Mouse (Mus musculus): ENCODE data around the gene Clk2.
"Not testable (repeated sequence)": the region's sequence is repeated elsewhere in the genome, so short reads cannot be mapped to it uniquely, and the experiment has no call there.

Clk2 gene

DNA sequence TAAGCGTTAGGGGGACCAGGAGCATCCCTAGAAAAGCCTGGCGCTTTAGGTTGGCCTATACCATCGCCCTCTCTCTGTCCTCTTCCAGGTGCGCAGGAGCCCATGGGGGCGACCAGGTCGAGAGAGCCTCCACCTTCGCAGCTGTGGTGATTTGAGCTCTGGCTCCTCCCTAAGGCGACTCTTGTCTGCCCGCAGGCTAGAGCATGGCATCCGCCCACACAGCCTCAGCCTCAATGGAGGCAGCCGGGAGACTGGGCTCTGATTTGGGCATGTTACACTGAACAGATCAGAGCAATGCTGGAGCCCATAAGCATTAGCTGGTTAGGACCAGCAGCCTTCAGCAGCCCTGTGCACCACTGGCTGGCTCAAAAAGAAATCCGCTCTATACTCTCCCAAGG lies 23.9 kb downstream of the Clk2 start:
- in situ Hi-C loops (cut with MseI, MboI) = no loop called here

- in situ Hi-C loops (cut with MseI, MboI) = no loop called here
These were observed 25.8 kb downstream of the Clk2 start for GRCm38 (mm10) chr3:89190436-89190835.

- in situ Hi-C loops (cut with MseI, MboI) = no loop called here
These were observed 28.8 kb downstream of the Clk2 start for GRCm38 (mm10) chr3:89193351-89193750.

DNA sequence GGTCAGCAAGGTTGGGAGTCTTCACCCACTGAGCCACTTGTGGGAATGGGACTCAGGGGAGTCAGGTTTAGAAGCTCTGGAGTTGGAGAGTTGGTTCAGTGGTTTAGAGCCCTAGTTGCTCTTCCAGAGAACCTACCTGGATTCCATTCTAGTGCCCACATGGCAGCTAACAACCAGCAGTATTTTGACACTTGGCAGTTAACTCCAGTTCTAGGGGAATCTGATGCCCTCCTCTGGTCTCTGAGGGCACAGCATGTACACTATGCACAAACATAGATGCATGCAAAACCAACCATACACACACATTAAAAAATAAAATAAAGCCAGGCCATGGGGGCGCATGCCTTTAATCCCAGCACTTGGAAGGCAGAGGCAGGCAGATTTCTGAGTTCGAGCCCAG lies 29.3 kb downstream of the Clk2 start:
- in situ Hi-C loops (cut with MseI, MboI) = no loop called here

DNA sequence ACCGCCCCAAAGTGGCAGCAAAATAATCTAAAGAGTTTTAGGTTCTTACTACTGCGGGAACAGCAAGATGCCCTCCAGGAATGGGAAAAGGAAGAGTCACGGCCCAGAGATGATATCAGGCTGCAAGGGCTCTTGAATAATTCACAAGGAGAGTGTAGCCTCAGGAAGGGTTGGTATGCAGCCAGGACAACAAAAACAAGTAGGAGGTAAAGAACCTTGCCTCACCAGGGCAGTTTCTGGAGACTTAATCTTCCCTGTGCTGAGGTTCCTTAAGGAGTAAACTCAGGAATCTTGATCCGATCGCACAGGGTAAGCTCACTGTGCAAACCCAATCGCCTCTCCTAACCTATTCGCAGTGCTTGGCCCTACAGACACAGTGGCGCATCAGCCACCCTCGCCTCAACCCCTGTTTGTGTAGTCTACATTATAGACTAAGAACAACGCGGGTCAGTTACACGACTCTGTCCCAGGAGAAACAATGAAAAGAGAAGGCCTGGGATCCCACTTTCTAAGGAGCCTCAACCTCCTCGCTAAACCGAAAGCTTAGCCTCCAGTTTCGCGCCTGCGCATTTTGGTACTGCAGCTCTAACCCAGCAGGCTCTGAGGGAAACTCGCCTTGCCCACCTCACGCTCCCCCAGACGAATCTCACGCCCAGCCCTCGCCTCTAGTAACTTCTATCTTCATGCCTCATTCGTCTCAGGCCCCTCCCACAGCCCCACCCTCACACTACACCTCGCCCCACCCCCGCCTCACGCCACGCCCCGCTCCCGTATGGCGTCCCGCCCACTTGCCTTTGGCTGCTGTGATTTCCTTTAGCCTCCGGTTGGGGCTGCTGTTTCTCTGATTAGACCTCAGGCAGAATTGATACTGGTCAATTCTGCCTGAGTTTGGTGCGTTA lies 31.6 kb downstream of the Clk2 start:
- in situ Hi-C loops (cut with MseI, MboI) = no loop called here

DNA sequence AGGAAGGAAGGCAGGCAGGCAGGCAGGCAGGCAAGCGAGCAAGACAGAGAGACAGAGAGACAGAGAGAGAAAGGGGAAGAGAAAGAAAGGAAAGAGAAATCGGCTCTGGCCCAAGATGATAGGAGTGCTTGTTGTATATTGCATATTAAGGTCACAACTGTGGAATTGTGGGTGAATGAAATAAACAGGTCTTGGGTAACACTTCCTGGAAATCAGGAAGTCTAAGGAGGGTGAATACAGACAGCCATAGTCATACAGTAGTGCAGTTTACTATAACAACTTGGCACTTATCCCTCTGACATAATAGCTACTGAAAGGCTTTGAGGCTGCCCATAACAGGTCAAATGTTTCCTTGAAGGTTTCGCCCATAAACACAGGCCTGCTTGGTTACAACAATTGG lies 35.2 kb downstream of the Clk2 start:
- in situ Hi-C loops (cut with MseI, MboI) = no loop called here

GRCm38 (mm10) chr3:89202253-89203141 lies 37.9 kb downstream of the Clk2 start, which contains the start of gene Gba:
Gba (plus strand) TSS chr3:89202928.
- in situ Hi-C loops (cut with MseI, MboI) = no loop called here

GRCm38 (mm10) chr3:89203142-89203514 lies 38.5 kb downstream of the Clk2 start:
- in situ Hi-C loops (cut with MseI, MboI) = no loop called here

- in situ Hi-C loops (cut with MseI, MboI) = no loop called here
These were observed 41.5 kb downstream of the Clk2 start for GRCm38 (mm10) chr3:89206079-89206478.

DNA sequence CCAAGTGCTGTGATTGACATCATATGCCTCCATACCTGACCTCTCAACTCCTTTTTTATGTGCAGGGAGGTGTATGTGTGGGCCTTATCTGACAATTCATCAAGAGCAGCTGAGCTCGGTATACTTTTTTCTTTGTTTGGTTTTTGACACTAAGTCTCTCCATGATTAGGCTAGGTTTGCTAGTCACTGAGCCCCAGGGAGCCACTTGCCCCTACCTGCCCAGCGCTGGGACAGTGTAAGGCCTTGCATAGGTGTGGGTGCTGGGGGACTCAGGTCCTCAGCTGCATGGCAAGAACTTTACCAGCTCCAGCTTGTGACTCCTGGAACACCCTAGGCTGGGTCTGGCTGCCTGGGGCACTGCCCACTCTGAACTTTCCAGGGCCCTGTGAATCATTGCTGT lies 42.1 kb downstream of the Clk2 start:
- in situ Hi-C loops (cut with MseI, MboI) = no loop called here

GRCm38 (mm10) chr3:89208075-89208657 lies 43.6 kb downstream of the Clk2 start:
- in situ Hi-C loops (cut with MseI, MboI) = no loop called here

DNA sequence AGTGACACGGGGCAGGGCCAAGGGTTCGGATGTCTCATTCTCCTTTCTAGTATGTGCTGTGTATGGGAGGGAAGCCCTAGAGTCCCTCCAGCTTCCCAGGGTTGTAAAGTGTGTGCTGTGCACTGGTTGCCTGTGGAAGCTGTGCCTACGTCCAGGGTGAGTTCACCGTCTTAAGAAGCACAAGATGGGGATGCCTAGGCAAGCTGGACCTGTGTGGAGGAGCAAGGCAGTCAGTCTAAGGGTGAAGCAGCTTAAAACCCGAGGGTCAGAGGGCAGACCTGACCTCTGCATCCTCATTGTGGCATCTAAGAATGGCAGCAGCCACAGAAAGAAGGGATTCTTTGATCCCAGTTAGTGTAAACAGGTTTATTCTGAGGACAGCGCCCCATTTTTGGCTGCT lies 44.1 kb downstream of the Clk2 start:
- in situ Hi-C loops (cut with MseI, MboI) = no loop called here

DNA sequence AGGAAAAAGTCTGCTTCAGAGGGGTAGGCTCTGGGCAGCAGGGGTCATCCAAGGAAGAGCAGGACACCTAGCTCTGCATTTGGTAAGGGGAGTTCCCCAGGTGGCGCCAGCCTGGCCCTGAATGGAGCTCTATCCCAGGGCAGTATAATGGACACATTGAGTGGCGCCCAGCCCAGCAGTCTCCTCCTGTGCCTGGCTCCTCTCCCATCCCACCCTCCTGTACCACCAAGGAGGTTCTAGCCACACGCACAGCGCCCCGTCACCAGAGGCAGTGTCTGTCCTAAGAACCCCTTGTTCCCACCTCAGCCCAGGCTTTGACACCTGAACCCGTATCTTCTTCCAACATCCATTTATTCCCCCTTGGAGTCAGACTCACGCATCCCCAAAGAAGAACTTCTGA lies 45.1 kb downstream of the Clk2 start:
- in situ Hi-C loops (cut with MseI, MboI) = no loop called here

GRCm38 (mm10) chr3:89210162-89210561 lies 45.6 kb downstream of the Clk2 start:
- in situ Hi-C loops (cut with MseI, MboI) = no loop called here

- in situ Hi-C loops (cut with MseI, MboI) = no loop called here
These were observed 46.1 kb downstream of the Clk2 start for GRCm38 (mm10) chr3:89210731-89211130.

DNA sequence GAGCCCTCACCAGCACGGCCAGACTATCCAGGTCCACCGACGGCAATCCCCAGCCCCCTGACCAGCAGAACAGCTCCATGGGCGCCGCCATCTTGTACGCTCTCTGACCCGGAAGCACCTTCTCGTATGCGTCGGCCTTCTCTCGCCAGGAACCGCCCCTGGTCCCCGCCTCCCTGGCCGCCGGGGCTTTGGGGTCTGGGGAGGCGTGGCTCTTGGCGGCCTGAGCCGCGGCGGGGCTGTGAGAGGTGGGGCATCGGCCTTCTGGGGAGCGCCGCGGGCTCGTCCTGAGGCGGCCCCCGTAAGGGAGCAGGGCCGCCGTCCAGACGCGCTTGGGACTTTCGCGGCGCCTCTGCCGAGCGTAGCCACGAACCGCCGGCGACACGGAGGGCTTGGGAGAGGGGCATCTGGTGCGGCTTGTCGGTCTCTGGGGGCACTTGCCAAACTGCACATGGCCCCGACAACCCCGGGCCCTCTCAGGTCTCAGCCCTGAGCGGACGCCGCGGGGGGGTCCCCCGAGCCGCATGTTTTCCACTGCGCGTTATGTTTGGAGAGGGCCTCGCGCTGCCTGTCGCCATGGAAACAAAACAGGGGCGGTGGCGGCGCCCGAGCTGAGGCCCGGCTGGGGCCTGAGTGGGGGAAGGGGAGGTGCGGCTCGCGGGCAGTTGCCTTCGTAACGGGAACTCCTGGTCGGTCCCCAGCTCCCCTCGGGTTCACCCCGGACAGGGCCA lies 49.4 kb downstream of the Clk2 start:
- in situ Hi-C loops (cut with MseI, MboI) = no loop called here

- in situ Hi-C loops (cut with MseI, MboI) = no loop called here
These were observed 50.3 kb downstream of the Clk2 start, which contains the start of gene Thbs3 for GRCm38 (mm10) chr3:89214681-89215411. Thbs3 (plus strand) TSS chr3:89215180.

GRCm38 (mm10) chr3:89215853-89216252 lies 51.3 kb downstream of the Clk2 start:
- in situ Hi-C loops (cut with MseI, MboI) = no loop called here

GRCm38 (mm10) chr3:89216407-89216806 lies 51.8 kb downstream of the Clk2 start:
- in situ Hi-C loops (cut with MseI, MboI) = not testable (repeated sequence)

- in situ Hi-C loops (cut with MseI, MboI) = no loop called here
These were observed 53.7 kb downstream of the Clk2 start for GRCm38 (mm10) chr3:89218271-89218670.

GRCm38 (mm10) chr3:89219546-89219945 lies 55.0 kb downstream of the Clk2 start:
- in situ Hi-C loops (cut with MseI, MboI) = no loop called here

All from mouse trophoblast stem cell (cell line).